Mouse (Mus musculus) ES-E14 (cell line): ENCODE measurements around the gene 2310057N15Rik.

Source experiments
- CHD2 ChIP-seq: IDR thresholded peaks from 2 replicates; pipeline ENCODE4 v1.6.1; 2014; ENCODE audit warnings: mild to moderate bottlenecking, low read depth, low read length, inconsistent platforms
- HCFC1 ChIP-seq: IDR thresholded peaks from 2 replicates; pipeline ENCODE4 v1.6.1; 2012; ENCODE audit warnings: low read length, inconsistent platforms, borderline replicate concordance; ENCODE audit not compliant: insufficient read depth
- MAFK ChIP-seq: IDR thresholded peaks from 2 replicates; pipeline ENCODE4 v1.6.1; 2014; ENCODE audit warnings: mild to moderate bottlenecking, low read depth, low read length, inconsistent platforms; ENCODE audit not compliant: insufficient read depth
- ZC3H11A ChIP-seq: IDR thresholded peaks from 2 replicates; pipeline ENCODE4 v1.6.1; 2012; ENCODE audit warnings: low read depth, mild to moderate bottlenecking, inconsistent platforms, low read length, borderline replicate concordance
- ZNF384 ChIP-seq: IDR thresholded peaks from 2 replicates; pipeline ENCODE4 v1.6.1; 2012; ENCODE audit warnings: low read depth, low read length, inconsistent platforms

- TF ChIP-seq ZNF384 (no peak), CHD2 (no peak), MAFK (no peak), ZC3H11A (no peak), HCFC1 (no peak)
Measured at GRCm38 (mm10) chr16:88728812-88729275, 45.2 kb downstream of the 2310057N15Rik start, which contains the start of gene Krtap13-1.
